Mouse (Mus musculus): Measurements from ENCODE around the gene Orai3.
"Not testable (repeated sequence)": the region's sequence is repeated elsewhere in the genome, so short reads cannot be mapped to it uniquely, and the experiment has no call there.

The Orai3 gene

GRCm38 (mm10) chr7:127769651-127770038, at the start of gene Orai3:
Orai3 (plus strand) TSS chr7:127769815.
- DNase-seq (ENCODE audit: low read depth in 1 of 2, low spot score in 2 of 2), result peak; percentile 70 to 85

GRCm38 (mm10) chr7:127725490-127725889, 44.1 kb upstream of the Orai3 start:
- no peak for DNase-seq (ENCODE audit: low read depth in 1 of 2, low spot score in 2 of 2)

- no peak for DNase-seq (ENCODE audit: low read depth in 1 of 2, low spot score in 2 of 2)
These were observed 43.7 kb upstream of the Orai3 start for GRCm38 (mm10) chr7:127725924-127726323.

- DNase-seq (ENCODE audit: low read depth in 1 of 2, low spot score in 2 of 2), result no peak
These were observed 41.7 kb upstream of the Orai3 start for GRCm38 (mm10) chr7:127727898-127728297.

- no peak for DNase-seq (ENCODE audit: low read depth in 1 of 2, low spot score in 2 of 2)
These were observed 39.4 kb upstream of the Orai3 start for GRCm38 (mm10) chr7:127730170-127730569.

GRCm38 (mm10) chr7:127732066-127732465, 37.5 kb upstream of the Orai3 start, which contains the start of gene Ctf2:
Ctf2 (minus strand) TSS chr7:127732166.
- DNase-seq (ENCODE audit: low read depth in 1 of 2, low spot score in 2 of 2), result not testable (repeated sequence)

GRCm38 (mm10) chr7:127744366-127745045, 25.1 kb upstream of the Orai3 start, which contains the start of gene Fbxl19:
Fbxl19 (plus strand) TSS chr7:127744543.
- DNase-seq (ENCODE audit: low read depth in 1 of 2, low spot score in 2 of 2), result no peak

GRCm38 (mm10) chr7:127745251-127745651, 24.4 kb upstream of the Orai3 start:
- peak; percentile 80 to 81 for DNase-seq (ENCODE audit: low read depth in 1 of 2, low spot score in 2 of 2)

- DNase-seq (ENCODE audit: low read depth in 1 of 2, low spot score in 2 of 2), result peak; percentile 69 to 77
These were observed 23.7 kb upstream of the Orai3 start for GRCm38 (mm10) chr7:127745652-127746493.

GRCm38 (mm10) chr7:127746494-127747491, 22.8 kb upstream of the Orai3 start:
- no peak for DNase-seq (ENCODE audit: low read depth in 1 of 2, low spot score in 2 of 2)

GRCm38 (mm10) chr7:127747559-127748234, 21.9 kb upstream of the Orai3 start:
- no peak for DNase-seq (ENCODE audit: low read depth in 1 of 2, low spot score in 2 of 2)

GRCm38 (mm10) chr7:127748235-127748560, 21.4 kb upstream of the Orai3 start:
- no peak for DNase-seq (ENCODE audit: low read depth in 1 of 2, low spot score in 2 of 2)

GRCm38 (mm10) chr7:127750131-127751127, 19.2 kb upstream of the Orai3 start:
- DNase-seq (ENCODE audit: low read depth in 1 of 2, low spot score in 2 of 2), result no peak

GRCm38 (mm10) chr7:127751619-127752018, 18.0 kb upstream of the Orai3 start:
- DNase-seq (ENCODE audit: low read depth in 1 of 2, low spot score in 2 of 2), result no peak

GRCm38 (mm10) chr7:127752069-127752468, 17.5 kb upstream of the Orai3 start:
- no peak for DNase-seq (ENCODE audit: low read depth in 1 of 2, low spot score in 2 of 2)

GRCm38 (mm10) chr7:127753158-127753557, 16.5 kb upstream of the Orai3 start:
- DNase-seq (ENCODE audit: low read depth in 1 of 2, low spot score in 2 of 2), result no peak

GRCm38 (mm10) chr7:127753741-127754140, 15.9 kb upstream of the Orai3 start:
- DNase-seq (ENCODE audit: low read depth in 1 of 2, low spot score in 2 of 2), result no peak

GRCm38 (mm10) chr7:127759716-127760115, 9.9 kb upstream of the Orai3 start:
- DNase-seq (ENCODE audit: low read depth in 1 of 2, low spot score in 2 of 2), result no peak

GRCm38 (mm10) chr7:127760478-127760877, 9.1 kb upstream of the Orai3 start:
- no peak for DNase-seq (ENCODE audit: low read depth in 1 of 2, low spot score in 2 of 2)
